Mouse (Mus musculus): ENCODE data around the gene Kmo.

DNA sequence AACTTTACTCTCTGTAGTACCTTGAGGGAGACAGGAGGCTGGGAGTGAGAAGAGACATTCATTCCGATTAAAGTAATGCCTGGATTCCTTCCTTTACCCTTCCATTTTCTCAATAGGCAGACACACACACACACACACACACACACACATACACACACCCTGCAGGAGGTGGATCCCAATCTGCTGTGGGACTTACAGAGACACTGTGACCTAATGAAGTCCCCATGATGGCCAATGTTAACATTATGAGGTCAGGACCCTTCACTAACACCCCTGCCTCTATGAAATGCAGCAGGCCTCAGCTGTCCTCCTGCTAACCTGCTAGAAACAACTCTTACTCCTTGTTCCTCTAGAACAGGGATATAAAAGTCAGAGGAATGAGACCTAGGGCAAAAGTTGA lies 78.1 kb downstream of the Kmo start, which contains the start of gene Wdr64:
- no peak for TF ChIP-seq CTCF (IDR thresholded peaks at IDR 0.05; ENCODE audit: borderline replicate concordance, extremely low read depth, insufficient read depth, insufficient read length)
- TF ChIP-seq POLR2A (IDR thresholded peaks at IDR 0.05; ENCODE audit: borderline replicate concordance, extremely low read depth, insufficient read depth, insufficient read length, poor library complexity, severe bottlenecking): no peak

All from brain, embryonic 14.5 days (tissue).